Mouse (Mus musculus) liver, postnatal 0 days (tissue): ENCODE measurements around the gene Nav2. TPM values are rescaled to one million over a fixed set of nuclear protein-coding genes. Genes with fewer than 3 reads are reported as not detected.

ENCODE experiments used
- ATAC-seq: fragments of 200-750 bp; cut with Nextera tagmentation; 2 replicates; pipeline ENCODE4 v1.8.0; 2017; ENCODE audit warnings: mild to moderate bottlenecking, moderate library complexity
- DNase-seq: peaks from one replicate; pipeline ENCODE4 v3.0.0-alpha.2; 2016
- H3K27ac ChIP-seq: fragments of 300-500 bp; sonication (generic); 2 replicates; pipeline ENCODE4 v1.5.1; 2014; ENCODE audit warnings: antibody characterized with exemption, moderate library complexity, mild to moderate bottlenecking, low read depth
- H3K27me3 ChIP-seq: fragments of 300-500 bp; sonication (generic); 2 replicates; pipeline ENCODE4 v1.6.1; 2014; ENCODE audit warnings: low read length, control low read depth, mixed read lengths; ENCODE audit not compliant: insufficient read depth
- H3K36me3 ChIP-seq: fragments of 300-500 bp; sonication (generic); replicated peaks from 2 replicates; pipeline ENCODE4 v1.6.1; 2014; ENCODE audit warnings: mild to moderate bottlenecking, control low read depth, low read length, moderate library complexity, mixed read lengths; ENCODE audit not compliant: insufficient read depth
- H3K4me1 ChIP-seq: fragments of 300-500 bp; sonication (generic); 2 replicates; pipeline ENCODE4 v1.6.1; 2014; ENCODE audit warnings: antibody characterized with exemption, mild to moderate bottlenecking, control low read depth; ENCODE audit not compliant: insufficient read depth
- H3K4me2 ChIP-seq: fragments of 300-500 bp; sonication (generic); 2 replicates; pipeline ENCODE4 v1.6.1; 2014; ENCODE audit warnings: low read depth, mild to moderate bottlenecking, low read length, moderate library complexity, mixed read lengths
- H3K4me3 ChIP-seq: fragments of 300-500 bp; sonication (generic); 2 replicates; pipeline ENCODE4 v1.5.1; 2014; ENCODE audit warnings: low read depth, low read length
- H3K9ac ChIP-seq: fragments of 300-500 bp; sonication (generic); replicated peaks from 2 replicates; pipeline ENCODE4 v1.6.1; 2014; ENCODE audit warnings: mild to moderate bottlenecking, moderate library complexity
- H3K9me3 ChIP-seq: fragments of 300-500 bp; sonication (generic); 2 replicates; pipeline ENCODE4 v1.6.1; 2016; ENCODE audit warnings: mild to moderate bottlenecking, control low read depth, low read length, mixed read lengths
- CTCF ChIP-seq: sonication (generic); IDR thresholded peaks from 2 replicates; pipeline ENCODE4 v1.5.1; 2016; ENCODE audit warnings: antibody characterized with exemption, low read depth
- EP300 ChIP-seq: IDR thresholded peaks from 2 replicates; pipeline ENCODE4 v1.6.1; 2016; ENCODE audit warnings: antibody characterized with exemption, low read depth, mild to moderate bottlenecking
- WGBS: fragments of 180-500 bp; shearing (Covaris S2); extraction: QIAGEN DNeasy Blood & Tissue Kit; methylation state at CpG from one replicate; pipeline ENCODE4 v1.1.7; 2014; ENCODE audit not compliant: insufficient replicate concordance; 5-methylcytosine and 5-hydroxymethylcytosine counted together
- polyA plus RNA-seq: library from polyadenylated mRNA; unstranded; fragments of >200 nt; fragmentation: Nextera tagmentation; extraction: Ambion mirVana; gene quantifications from 2 replicates; pipeline ENCODE4 v1.2.1, GENCODE M21; 2015

Nav2 gene
- polyA plus RNA-seq, 1 experiment from 2014 or later = 3.3 TPM

GRCm38 (mm10) chr7:49456148-49456547, 547.6 kb downstream of the Nav2 start:
- Histone ChIP-seq H3K9ac (no peak overlapping the region), H3K4me3 (no peak overlapping the region), H3K4me2 (no peak overlapping the region), H3K27ac (peak overlapping the region; percentile 81; the same call in 1 of the 2 replicates), H3K27me3 (no peaks in the 10 kb centered on the region), H3K9me3 (no peaks in the 10 kb centered on the region), H3K4me1 (peaks cover 7% of the 10 kb centered on the region; the same call in 1 of the 2 replicates), H3K36me3 (0 out of 2 replicates have a peak, but pooled peaks cover 4% of the 10 kb centered on the region)
- TF ChIP-seq CTCF (peak; percentile 79), EP300 (no peak)
- peak; percentile 71 for DNase-seq
- WGBS = 47% methylated on average over 2 of the region's 2 CpGs
- ATAC-seq = no peak

- Histone ChIP-seq H3K4me3 (peak overlapping the region; percentile 20; the same call in 1 of the 2 replicates), H3K4me2 (peak overlapping the region; percentile 59), H3K9me3 (no peaks in the 10 kb centered on the region), H3K27ac (peak overlapping the region; percentile 81), H3K4me1 (0 out of 2 replicates have a peak, but pooled peaks cover 2% of the 10 kb centered on the region), H3K36me3 (0 out of 2 replicates have a peak, but pooled peaks cover 6% of the 10 kb centered on the region), H3K27me3 (no peaks in the 10 kb centered on the region), H3K9ac (peak overlapping the region; percentile 30)
- 64% methylated on average over 10 of the region's 10 CpGs for WGBS
- DNase-seq = peak; percentile 64
- ATAC-seq = peak; percentile 92
- no peak for TF ChIP-seq CTCF
- TF ChIP-seq EP300 = peak; percentile 34
Observed at GRCm38 (mm10) chr7:49457398-49457797, 548.9 kb downstream of the Nav2 start.

- ATAC-seq (peak; percentile 43), DNase-seq (no peak)
- 0 out of 2 replicates have a peak, but pooled peaks cover 6% of the 10 kb centered on the region for H3K36me3 ChIP-seq
- H3K9ac ChIP-seq = peak overlapping the region; percentile 30
- TF ChIP-seq EP300 (no peak), CTCF (no peak)
- H3K4me1 ChIP-seq = 0 out of 2 replicates have a peak, but pooled peaks cover 2% of the 10 kb centered on the region
- H3K9me3 ChIP-seq = no peaks in the 10 kb centered on the region
- H3K27ac ChIP-seq = peak overlapping the region; percentile 81
- 61% methylated on average over 10 of the region's 10 CpGs for WGBS
- H3K4me3 ChIP-seq = peak overlapping the region; percentile 20
- H3K27me3 ChIP-seq = no peaks in the 10 kb centered on the region
- H3K4me2 ChIP-seq = peak overlapping the region; percentile 59
Observed at GRCm38 (mm10) chr7:49457890-49458289, 549.4 kb downstream of the Nav2 start.

- H3K4me1 ChIP-seq = no peaks in the 10 kb centered on the region
- peak overlapping the region; percentile 20 for H3K4me2 ChIP-seq
- WGBS = 16% methylated on average over 10 of the region's 10 CpGs
- H3K27ac ChIP-seq = peak overlapping the region; percentile 41
- peak overlapping the region; percentile 8; the same call in 1 of the 2 replicates for H3K4me3 ChIP-seq
- no peak for DNase-seq
- no peaks in the 10 kb centered on the region for H3K9me3 ChIP-seq
- peaks cover 11% of the 10 kb centered on the region; the same call in 1 of the 2 replicates for H3K36me3 ChIP-seq
- H3K9ac ChIP-seq = 0 out of 2 replicates have a peak overlapping the region, but pooled peaks have one; percentile 3
- ATAC-seq = no peak
- TF ChIP-seq CTCF = no peak
- no peak for TF ChIP-seq EP300
- H3K27me3 ChIP-seq = no peaks in the 10 kb centered on the region
Observed at GRCm38 (mm10) chr7:49462328-49462811, 553.9 kb downstream of the Nav2 start.

- no peak overlapping the region for H3K27ac ChIP-seq
- H3K27me3 ChIP-seq = no peaks in the 10 kb centered on the region
- H3K9ac ChIP-seq = no peak overlapping the region
- no peaks in the 10 kb centered on the region for H3K9me3 ChIP-seq
- H3K4me1 ChIP-seq = peaks cover 10% of the 10 kb centered on the region; the same call in 1 of the 2 replicates
- ATAC-seq (peak; percentile 60), DNase-seq (peak; percentile 39)
- H3K36me3 ChIP-seq = peaks cover 9% of the 10 kb centered on the region; the same call in 1 of the 2 replicates
- no peak overlapping the region for H3K4me3 ChIP-seq
- 22% methylated on average over 10 of the region's 10 CpGs for WGBS
- TF ChIP-seq EP300 = no peak
- peak; percentile 82 for TF ChIP-seq CTCF
- H3K4me2 ChIP-seq = no peak overlapping the region
Observed at GRCm38 (mm10) chr7:49467861-49468260, 559.3 kb downstream of the Nav2 start.

GRCm38 (mm10) chr7:49468492-49469205, 560.1 kb downstream of the Nav2 start:
- Histone ChIP-seq H3K9me3 (no peaks in the 10 kb centered on the region), H3K9ac (no peak overlapping the region), H3K4me3 (no peak overlapping the region), H3K27ac (no peak overlapping the region), H3K4me1 (peaks cover 10% of the 10 kb centered on the region; the same call in 1 of the 2 replicates), H3K36me3 (peaks cover 9% of the 10 kb centered on the region; the same call in 1 of the 2 replicates), H3K27me3 (no peaks in the 10 kb centered on the region), H3K4me2 (no peak overlapping the region)
- DNase-seq = no peak
- ATAC-seq = no peak
- TF ChIP-seq EP300 = no peak
- no peak for TF ChIP-seq CTCF
- 63% methylated on average over 8 of the region's 8 CpGs for WGBS
